ENCODE assay signal across 19 mouse cellular contexts in genomic region chr1:76010212-76010800, GRCm38 (mm10).
DNase-seq lines count a peak whose midpoint lies in the region; ATAC-seq and TF ChIP-seq lines count a peak whose summit lies in the region.
"Had no signal": no experiment of that assay in that cellular context is flagged by ENCODE, and none has a peak within 500 bp of the region (broad histone marks: within the 10 kb centered on the region; RNA-seq: fewer than 3 reads in every experiment).

No protein-coding gene starts in this region.

- H3K27ac ChIP-seq in heart, embryonic 10.5 days: no peak overlapping the region
- H3K27ac ChIP-seq in liver, postnatal 0 days (ENCODE audit: low read depth): no peak overlapping the region
- no peak overlapping the region for H3K27ac ChIP-seq in liver, embryonic 11.5 days (ENCODE audit: low read depth, low read length)
- peak overlapping the region; percentile 45 for H3K27ac ChIP-seq in heart, embryonic 15.5 days
- H3K27ac ChIP-seq in midbrain, embryonic 11.5 days (ENCODE audit: low read depth, low read length): no peak overlapping the region
- no peak overlapping the region for H3K27ac ChIP-seq in stomach, postnatal 0 days (replicated peaks)
- H3K27ac ChIP-seq: forebrain, embryonic 12.5 days; hindbrain, embryonic 14.5 days; kidney, postnatal 0 days; neural tube, embryonic 13.5 days; stomach, embryonic 15.5 days had no signal

- DNase-seq in heart, adult 11 months: peak; percentile 96
- no peak for DNase-seq in heart, embryonic 10.5 days (ENCODE audit: low spot score)
- DNase-seq in liver, postnatal 0 days: peak; percentile 17
- no peak for DNase-seq in liver, embryonic 11.5 days (ENCODE audit: low spot score)
- no peak for DNase-seq in midbrain, embryonic 11.5 days (ENCODE audit: low spot score, missing footprints)
- DNase-seq in stomach, postnatal 0 days (ENCODE audit: low spot score): no peak
- DNase-seq: adrenal gland, adult 8-10 months; B cell, adult 2 months; cerebellum, postnatal 14 days; retina, postnatal 1 day; thymus, postnatal 36 days had no signal

- H3K4me3 ChIP-seq in heart, embryonic 10.5 days: no peak overlapping the region
- H3K4me3 ChIP-seq in liver, postnatal 0 days (ENCODE audit: low read depth, low read length): no peak overlapping the region
- H3K4me3 ChIP-seq in liver, embryonic 11.5 days (ENCODE audit: low read depth, low read length): no peak overlapping the region
- H3K4me3 ChIP-seq in heart, embryonic 15.5 days: no peak overlapping the region
- H3K4me3 ChIP-seq in midbrain, embryonic 11.5 days (ENCODE audit: low read depth, low read length): no peak overlapping the region
- H3K4me3 ChIP-seq in stomach, postnatal 0 days (ENCODE audit: low read depth, low read length): no peak overlapping the region
- H3K4me3 ChIP-seq: forebrain, embryonic 12.5 days; megakaryocyte, embryonic 14.5 days; neural tube, embryonic 13.5 days; stomach, embryonic 15.5 days had no signal

- no peak overlapping the region for H3K4me2 ChIP-seq in liver, postnatal 0 days (ENCODE audit: low read depth, low read length)
- no peak overlapping the region for H3K4me2 ChIP-seq in liver, embryonic 11.5 days
- H3K4me2 ChIP-seq in heart, embryonic 15.5 days: no peak overlapping the region
- H3K4me2 ChIP-seq in midbrain, embryonic 11.5 days: no peak overlapping the region
- no peak overlapping the region for H3K4me2 ChIP-seq in stomach, postnatal 0 days (replicated peaks; ENCODE audit: low read depth)
- H3K4me2 ChIP-seq: forebrain, embryonic 12.5 days; hindbrain, embryonic 14.5 days; neural tube, embryonic 13.5 days; stomach, embryonic 15.5 days had no signal

- TF ChIP-seq CTCF in liver, postnatal 0 days (IDR thresholded peaks at IDR 0.05; ENCODE audit: low read depth): no peak
- TF ChIP-seq CTCF in stomach, postnatal 0 days (IDR thresholded peaks at IDR 0.05; ENCODE audit: low read depth): no peak

- 74% methylated on average over 4 of the region's 4 CpGs for WGBS in heart, embryonic 10.5 days
- 27% methylated on average over 4 of the region's 4 CpGs for WGBS in liver, postnatal 0 days (ENCODE audit: insufficient replicate concordance)
- WGBS in liver, embryonic 11.5 days: 40% methylated on average over 4 of the region's 4 CpGs
- WGBS in heart, embryonic 15.5 days: 61% methylated on average over 4 of the region's 4 CpGs
- 82% methylated on average over 4 of the region's 4 CpGs for WGBS in midbrain, embryonic 11.5 days
- WGBS in stomach, postnatal 0 days: 78% methylated on average over 4 of the region's 4 CpGs

- H3K4me1 ChIP-seq in heart, embryonic 10.5 days: peaks cover 19% of the 10 kb centered on the region
- H3K4me1 ChIP-seq in liver, postnatal 0 days (ENCODE audit: insufficient read depth): 0 out of 2 replicates have a peak, but pooled peaks cover 5% of the 10 kb centered on the region
- H3K4me1 ChIP-seq in liver, embryonic 11.5 days (replicated peaks; ENCODE audit: control insufficient read depth, insufficient read depth, low read length): peaks cover 2% of the 10 kb centered on the region; the same call in 1 of the 2 replicates
- peaks cover 22% of the 10 kb centered on the region for H3K4me1 ChIP-seq in heart, embryonic 15.5 days (replicated peaks)
- no peaks in the 10 kb centered on the region for H3K4me1 ChIP-seq in midbrain, embryonic 11.5 days (ENCODE audit: control insufficient read depth, insufficient read depth, low read length)
- H3K4me1 ChIP-seq in stomach, postnatal 0 days (replicated peaks; ENCODE audit: control insufficient read depth, insufficient read depth): no peaks in the 10 kb centered on the region
- H3K4me1 ChIP-seq: forebrain, embryonic 12.5 days; megakaryocyte, embryonic 14.5 days; neural tube, embryonic 13.5 days; stomach, embryonic 15.5 days had no signal

- H3K9ac ChIP-seq in liver, postnatal 0 days (replicated peaks): no peak overlapping the region
- no peak overlapping the region for H3K9ac ChIP-seq in liver, embryonic 11.5 days (ENCODE audit: low read depth, low read length)
- no peak overlapping the region for H3K9ac ChIP-seq in heart, embryonic 15.5 days
- no peak overlapping the region for H3K9ac ChIP-seq in midbrain, embryonic 11.5 days (ENCODE audit: low read length)
- H3K9ac ChIP-seq in stomach, postnatal 0 days (ENCODE audit: low read length): no peak overlapping the region
- H3K9ac ChIP-seq: forebrain, embryonic 12.5 days; hindbrain, embryonic 14.5 days; neural tube, embryonic 13.5 days; stomach, embryonic 15.5 days had no signal

- 0 out of 2 replicates have a peak, but pooled peaks cover 2% of the 10 kb centered on the region for H3K9me3 ChIP-seq in heart, embryonic 10.5 days
- H3K9me3 ChIP-seq in liver, postnatal 0 days (ENCODE audit: low read length): no peaks in the 10 kb centered on the region
- H3K9me3 ChIP-seq in liver, embryonic 11.5 days (ENCODE audit: control insufficient read depth, low read length): no peaks in the 10 kb centered on the region
- no peaks in the 10 kb centered on the region for H3K9me3 ChIP-seq in heart, embryonic 15.5 days (replicated peaks)
- no peaks in the 10 kb centered on the region for H3K9me3 ChIP-seq in midbrain, embryonic 11.5 days (ENCODE audit: control insufficient read depth, low read length)
- no peaks in the 10 kb centered on the region for H3K9me3 ChIP-seq in stomach, postnatal 0 days (ENCODE audit: control insufficient read depth, low read length)
- H3K9me3 ChIP-seq: forebrain, embryonic 12.5 days; neural tube, embryonic 13.5 days; stomach, embryonic 15.5 days had no signal

- no peaks in the 10 kb centered on the region for H3K27me3 ChIP-seq in heart, embryonic 10.5 days (ENCODE audit: insufficient read depth, poor library complexity, severe bottlenecking)
- H3K27me3 ChIP-seq in liver, postnatal 0 days (ENCODE audit: insufficient read depth, low read length): no peaks in the 10 kb centered on the region
- H3K27me3 ChIP-seq in liver, embryonic 11.5 days (replicated peaks; ENCODE audit: control insufficient read depth, insufficient read depth, low read length): no peaks in the 10 kb centered on the region
- H3K27me3 ChIP-seq in heart, embryonic 15.5 days: no peaks in the 10 kb centered on the region
- no peaks in the 10 kb centered on the region for H3K27me3 ChIP-seq in midbrain, embryonic 11.5 days (ENCODE audit: control insufficient read depth, insufficient read depth, low read length)
- H3K27me3 ChIP-seq in stomach, postnatal 0 days (ENCODE audit: control insufficient read depth, insufficient read depth, low read length): no peaks in the 10 kb centered on the region
- H3K27me3 ChIP-seq: forebrain, embryonic 12.5 days; megakaryocyte, embryonic 14.5 days; neural tube, embryonic 13.5 days; stomach, embryonic 15.5 days had no signal

- peak; percentile 71; the same call in 1 of the 2 replicates for ATAC-seq in liver, postnatal 0 days
- ATAC-seq in liver, embryonic 11.5 days (replicated peaks; ENCODE audit: low FRiP score): no peak
- no peak for ATAC-seq in heart, embryonic 15.5 days (replicated peaks; ENCODE audit: insufficient number of reproducible peaks, insufficient read depth, low FRiP score, low read depth)
- peak; percentile 93 for ATAC-seq in megakaryocyte progenitor cell, adult 5-6 weeks (replicated peaks; ENCODE audit: poor library complexity)
- no peak for ATAC-seq in midbrain, embryonic 11.5 days (ENCODE audit: low FRiP score)
- ATAC-seq in stomach, postnatal 0 days (ENCODE audit: low FRiP score, low TSS enrichment): no peak

- H3K36me3 ChIP-seq in heart, embryonic 10.5 days: no peaks in the 10 kb centered on the region
- H3K36me3 ChIP-seq in liver, postnatal 0 days (replicated peaks; ENCODE audit: insufficient read depth, low read length): no peaks in the 10 kb centered on the region
- no peaks in the 10 kb centered on the region for H3K36me3 ChIP-seq in liver, embryonic 11.5 days (ENCODE audit: control insufficient read depth, insufficient read depth, low read length)
- H3K36me3 ChIP-seq in heart, embryonic 15.5 days: no peaks in the 10 kb centered on the region
- no peaks in the 10 kb centered on the region for H3K36me3 ChIP-seq in midbrain, embryonic 11.5 days (ENCODE audit: control insufficient read depth, insufficient read depth, low read length)
- H3K36me3 ChIP-seq in stomach, postnatal 0 days (ENCODE audit: control insufficient read depth, insufficient read depth, low read length): no peaks in the 10 kb centered on the region
- H3K36me3 ChIP-seq: forebrain, embryonic 12.5 days; neural tube, embryonic 13.5 days; stomach, embryonic 15.5 days had no signal

- TF ChIP-seq EP300 in liver, postnatal 0 days (IDR thresholded peaks at IDR 0.05; ENCODE audit: low read depth): 0 out of 2 replicates have a peak, but pooled peaks have one; percentile 24
- TF ChIP-seq EP300 in stomach, postnatal 0 days (optimal IDR thresholded peaks at IDR 0.05): no peak

Comparison
In these comparisons a context has a peak if more than half of its experiments do, and no peak if none do; other contexts are left out.
1. DNase-seq: peak in heart, adult 11 months (single experiment) and liver, postnatal 0 days (single experiment); none in heart, embryonic 10.5 days (single experiment), liver, embryonic 11.5 days (single experiment), midbrain, embryonic 11.5 days (single experiment) and stomach, postnatal 0 days (single experiment).
2. ATAC-seq: peak in liver, postnatal 0 days (single experiment) and megakaryocyte progenitor cell, adult 5-6 weeks (single experiment); none in liver, embryonic 11.5 days (single experiment), heart, embryonic 15.5 days (single experiment), midbrain, embryonic 11.5 days (single experiment) and stomach, postnatal 0 days (single experiment).